Mouse (Mus musculus): ENCODE measurements at regions not wholly inside any gene's neighbourhood (a gene's known extent, or its start where the extent isn't known, plus 50 kb on each side); places are given as distances from the start of the nearest gene placed in this dataset.
"Not testable (repeated sequence)": the region's sequence is repeated elsewhere in the genome, so short reads cannot be mapped to it uniquely, and the experiment has no call there.

DNA sequence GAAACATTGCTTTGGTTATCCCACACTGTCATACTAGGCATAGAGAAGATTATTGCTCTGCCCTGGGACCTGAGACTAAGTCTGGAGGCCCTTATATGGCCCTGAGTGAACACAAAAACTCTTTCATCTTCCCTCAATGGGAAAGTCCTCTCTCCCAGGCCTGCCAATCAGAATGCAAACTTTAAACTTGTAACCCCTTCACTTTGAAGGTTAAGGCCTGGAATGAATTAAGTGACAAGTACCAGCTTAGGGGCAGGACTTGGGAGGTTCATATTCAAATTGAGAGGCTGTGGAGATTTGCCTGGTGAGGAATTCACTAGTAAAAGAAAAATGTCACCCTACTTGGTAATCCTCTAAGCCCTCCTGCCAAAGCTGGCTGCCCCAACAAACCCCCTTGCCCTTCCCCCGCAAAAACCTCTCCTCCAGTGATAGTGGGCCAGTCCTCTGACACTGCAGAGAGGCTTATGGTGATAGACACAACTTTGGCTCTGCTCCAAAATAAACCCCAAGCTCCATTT, 120.4 kb upstream of the Thpo start:
- no peak for DNase-seq

DNA sequence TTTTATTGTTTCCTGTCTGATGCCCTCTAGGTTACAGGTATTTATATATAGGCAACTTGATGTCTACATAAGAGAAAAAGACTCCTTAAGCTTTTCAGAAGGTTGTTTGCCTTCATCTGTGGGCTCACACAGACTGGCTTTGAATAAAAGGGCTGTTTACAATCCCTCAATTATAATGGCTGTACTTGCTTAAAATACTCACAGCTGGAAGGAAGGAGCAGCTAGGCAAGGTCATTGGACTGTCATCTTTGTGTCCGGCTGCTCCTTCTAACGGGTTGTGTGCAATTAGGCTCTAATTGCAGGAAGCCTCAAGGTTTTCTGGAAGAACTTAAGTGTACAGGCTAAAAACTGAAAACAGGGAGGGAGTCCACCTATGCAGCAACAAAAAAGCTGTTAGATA, 103.8 kb upstream of the Thpo start:
- no peak for DNase-seq

DNA sequence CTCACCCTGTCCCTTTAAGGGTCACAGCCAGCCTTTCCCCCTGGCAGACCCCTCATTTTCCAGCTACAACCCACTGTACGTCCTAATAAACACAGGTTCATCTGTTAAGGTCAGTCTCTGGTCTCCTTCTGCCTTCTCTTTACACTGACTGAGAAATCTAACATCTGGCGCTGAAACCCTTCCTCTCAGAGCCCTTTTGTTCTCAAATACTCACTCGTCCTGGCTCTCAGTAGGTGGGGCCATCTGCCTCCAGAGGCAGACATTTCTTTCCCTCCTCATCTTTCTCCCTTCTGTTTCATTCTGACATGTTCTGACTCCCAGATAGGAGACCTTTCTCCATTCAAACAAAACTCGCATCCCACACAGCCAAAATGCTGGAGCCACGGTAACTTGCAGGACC, 102.6 kb upstream of the Thpo start:
- DNase-seq, result no peak

DNA sequence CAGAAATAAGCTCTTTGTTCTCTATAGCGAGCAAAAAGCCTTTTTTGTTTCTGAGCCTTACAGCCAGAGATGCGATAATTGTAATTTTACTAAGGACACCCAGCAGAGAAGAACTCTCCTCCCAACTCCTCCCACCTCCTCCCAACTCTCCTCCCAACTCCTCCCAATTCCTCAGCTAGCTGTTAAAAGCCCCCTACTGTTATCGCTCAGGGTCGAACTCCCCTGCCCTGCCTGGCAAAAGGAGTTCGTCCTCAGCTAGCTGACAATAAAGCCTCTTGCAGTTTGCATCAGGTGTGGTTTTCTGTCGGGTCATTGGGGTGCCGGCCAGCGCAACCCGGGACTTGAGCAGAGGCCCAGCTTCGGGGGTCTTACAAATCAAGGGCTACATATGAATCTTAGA, 99.5 kb upstream of the Thpo start:
- not testable (repeated sequence) for DNase-seq

DNA sequence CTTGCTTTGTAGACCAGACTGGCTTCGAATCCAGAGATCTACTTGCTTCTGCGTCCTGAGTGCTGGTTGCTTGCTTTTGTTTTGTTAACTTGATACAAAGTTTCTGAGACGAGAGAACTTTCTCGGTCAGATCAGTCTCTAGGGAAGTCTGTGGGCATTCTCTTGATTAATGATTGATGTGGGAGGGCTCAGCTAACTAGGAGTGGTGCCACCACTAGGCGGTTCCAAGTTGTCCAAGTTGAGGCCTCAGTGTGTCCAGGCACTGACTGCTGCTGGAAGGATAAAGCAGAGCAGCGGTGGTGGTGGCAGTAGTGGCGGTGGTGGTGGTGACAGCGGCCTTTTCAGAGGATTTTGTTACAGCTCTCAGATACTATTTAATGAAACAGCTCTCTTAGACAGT, 99.0 kb upstream of the Thpo start:
- peak; percentile 72 to 76 for DNase-seq

DNA sequence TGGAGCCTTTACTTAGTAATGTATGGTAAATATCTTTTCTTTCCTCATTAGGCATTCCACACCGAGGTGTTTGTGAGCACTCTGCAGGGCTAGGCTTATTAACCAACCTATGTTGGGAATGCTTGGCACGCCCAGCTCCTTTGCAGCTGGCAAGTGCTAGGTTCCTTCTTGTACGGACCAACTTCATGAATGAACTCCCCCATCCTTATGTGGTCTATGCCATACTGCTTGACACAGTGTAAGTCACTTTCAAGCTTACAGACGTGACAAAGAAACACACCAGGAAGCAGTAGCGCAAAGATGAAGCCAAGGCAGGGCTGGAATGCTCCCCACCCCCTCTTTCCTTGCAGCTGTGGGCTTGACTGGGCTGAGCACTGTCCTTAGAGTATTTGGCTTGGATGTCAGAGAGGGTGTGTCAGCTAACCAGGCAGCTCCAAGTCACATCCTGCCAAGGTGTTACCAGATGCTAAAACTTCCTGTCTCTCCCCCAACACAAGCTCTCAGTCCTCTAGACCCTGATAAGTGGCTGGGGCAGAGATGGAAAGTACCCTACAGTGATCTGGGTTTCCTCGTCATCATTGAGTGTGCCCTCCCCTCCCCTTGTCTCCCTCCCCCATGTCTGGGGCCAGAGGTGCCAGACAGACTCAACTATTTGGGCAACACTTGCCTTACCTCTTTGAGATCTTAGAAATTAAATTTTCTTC, 95.6 kb upstream of the Thpo start:
- DNase-seq, result no peak

DNA sequence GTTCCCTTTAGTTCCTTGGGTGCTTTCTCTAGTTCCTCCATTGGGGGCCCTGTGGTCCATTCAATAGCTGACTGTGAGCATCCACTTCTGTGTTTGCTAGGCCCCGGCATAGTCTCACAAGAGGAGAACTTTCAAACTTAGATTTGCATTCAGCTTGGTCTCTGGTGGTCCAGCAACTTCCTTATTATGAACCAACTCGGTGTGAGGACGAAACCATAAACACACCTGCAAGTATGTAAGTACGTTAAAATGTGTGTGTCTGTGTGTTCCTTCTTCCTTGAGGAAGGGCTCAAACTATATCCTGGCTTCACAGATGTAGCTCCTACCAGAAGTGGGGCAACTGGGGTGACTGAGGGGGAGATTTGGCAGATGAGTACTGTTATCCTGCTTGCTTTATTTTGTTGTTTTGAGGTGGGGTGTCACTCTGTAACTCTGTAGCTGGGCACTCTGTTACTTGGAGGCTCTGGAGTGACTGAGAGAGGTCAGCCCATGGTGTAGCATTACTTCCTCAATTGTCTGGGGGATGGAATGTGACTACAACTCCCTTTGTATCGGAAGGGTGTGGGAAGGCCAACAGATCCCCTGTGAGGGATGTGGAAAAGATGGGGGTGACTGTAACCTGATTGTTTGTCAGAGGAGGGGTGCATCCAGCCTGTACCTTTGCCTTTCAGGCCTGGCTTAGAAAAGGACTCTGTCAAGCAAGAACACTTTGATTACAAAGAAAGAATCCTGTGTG, 94.9 kb upstream of the Thpo start:
- no peak for DNase-seq

DNA sequence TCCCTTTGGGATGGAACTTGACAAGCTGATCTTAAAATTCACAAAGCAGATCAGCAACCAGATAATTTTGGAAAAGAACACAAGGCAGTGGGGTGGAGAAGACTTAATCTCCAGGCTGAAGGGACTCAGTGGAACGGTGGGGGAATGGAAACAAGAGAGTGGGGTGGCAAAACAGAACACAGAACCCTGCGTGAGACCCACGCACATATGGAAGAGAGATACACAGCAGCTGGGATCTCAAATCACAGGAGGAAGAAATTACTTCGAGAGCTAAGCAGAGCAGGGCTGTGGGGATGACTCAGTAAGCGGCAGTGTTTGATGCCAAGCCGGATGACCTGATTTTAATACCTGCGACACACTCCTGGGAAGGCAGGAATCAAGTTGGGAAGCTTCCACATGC, 89.9 kb upstream of the Thpo start:
- no peak for DNase-seq

DNA sequence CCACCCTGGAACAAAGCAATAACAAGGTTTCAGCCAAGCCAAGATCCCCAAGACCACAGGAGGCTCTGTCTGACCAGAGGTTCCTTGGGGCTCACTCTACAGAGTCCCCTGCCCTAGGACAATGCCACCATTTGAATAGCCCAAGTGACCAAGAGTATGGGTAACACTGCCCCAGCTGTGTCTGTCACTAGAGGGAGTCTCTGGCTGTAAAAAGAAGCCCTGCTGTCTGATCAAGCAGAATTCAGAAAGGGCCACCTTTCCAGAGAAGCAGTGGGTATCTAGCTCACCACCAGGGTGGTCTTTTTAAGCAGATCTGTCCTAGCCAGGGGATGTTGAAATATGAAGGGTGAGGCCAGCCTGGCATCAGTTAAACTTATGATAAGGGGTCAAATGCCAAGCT, 86.6 kb upstream of the Thpo start:
- DNase-seq, result peak; percentile 5 to 37

DNA sequence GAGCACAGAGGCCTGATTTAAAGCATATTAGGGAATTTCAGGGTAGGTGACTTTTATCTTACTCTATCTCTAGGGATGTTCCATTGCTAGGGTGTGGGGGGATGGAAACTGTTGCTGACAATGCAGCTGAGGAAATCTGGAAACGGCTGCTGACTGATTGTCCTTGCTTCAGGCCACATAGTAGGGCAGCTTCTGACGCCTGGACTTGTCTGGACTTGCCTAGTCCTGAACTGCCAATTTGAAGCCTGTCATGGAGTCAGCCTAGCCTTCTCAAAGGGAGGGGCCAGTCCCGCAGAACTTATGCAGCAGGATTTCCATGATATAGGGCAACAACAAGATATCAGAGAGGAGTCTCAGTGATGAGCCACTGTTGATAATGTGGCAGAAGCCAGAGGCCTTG, 85.3 kb upstream of the Thpo start:
- DNase-seq, result no peak

DNA sequence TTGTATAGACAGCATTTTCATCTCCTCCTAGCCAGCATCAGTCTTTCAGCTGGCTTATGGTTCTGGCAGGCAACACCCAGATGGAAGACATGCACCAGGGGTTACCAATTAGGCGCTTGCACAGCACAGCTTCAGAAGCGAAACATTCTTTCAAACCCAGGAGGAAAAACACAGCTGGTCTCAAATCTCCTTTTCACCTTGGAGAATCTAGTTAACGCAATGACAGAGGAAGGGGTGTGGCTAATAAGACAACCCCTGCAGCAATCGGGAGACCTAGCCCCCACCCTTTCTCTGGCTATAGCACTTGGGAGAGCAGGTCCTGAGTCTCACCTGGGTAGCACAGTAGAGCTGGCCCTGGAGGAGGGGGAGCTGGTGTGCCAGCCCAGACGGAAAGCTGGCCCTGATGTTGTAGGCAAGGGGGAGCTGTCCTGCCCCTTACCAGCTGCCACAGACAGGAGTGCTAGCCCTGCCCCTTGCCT, 84.4 kb upstream of the Thpo start:
- no peak for DNase-seq

DNA sequence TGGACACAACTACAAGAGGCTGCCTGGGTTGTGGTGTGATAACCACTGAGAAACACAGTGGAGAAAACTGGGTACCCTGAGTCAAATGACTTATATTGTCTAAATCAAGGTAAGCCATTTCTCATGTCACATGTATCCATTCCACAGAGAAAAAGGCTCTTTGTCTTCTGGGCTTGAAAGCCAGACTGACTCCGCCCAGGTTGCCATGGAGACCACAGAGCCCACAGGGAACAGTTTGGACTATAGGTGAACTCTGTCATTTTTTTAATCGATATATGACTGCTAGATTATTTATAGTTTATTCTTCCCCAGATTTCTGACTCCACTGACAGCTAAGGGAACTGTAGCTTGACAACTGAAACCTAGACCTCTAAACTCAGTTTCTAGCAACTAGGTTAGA, 80.7 kb upstream of the Thpo start:
- peak in 1 of 2 experiments; percentile 21 for DNase-seq

DNA sequence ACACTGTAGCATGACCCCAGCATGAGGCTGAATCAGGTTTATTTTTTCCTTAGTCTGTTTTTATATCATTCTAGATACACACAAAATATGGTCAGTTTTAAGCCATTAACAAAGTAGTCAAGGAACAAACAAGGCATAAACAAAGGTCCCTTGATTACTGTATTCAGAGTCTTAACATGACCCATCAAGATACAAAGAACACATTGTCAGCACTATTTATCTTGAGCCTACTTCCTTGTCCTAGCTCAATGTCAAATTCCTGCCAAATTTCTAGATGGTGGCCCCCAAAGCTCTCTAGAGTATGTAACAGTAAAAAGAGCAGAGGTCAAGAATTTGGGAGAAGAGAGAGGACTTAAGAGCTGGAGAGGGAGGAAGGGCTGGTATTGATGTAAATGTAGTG, 79.9 kb upstream of the Thpo start:
- no peak for DNase-seq

DNA sequence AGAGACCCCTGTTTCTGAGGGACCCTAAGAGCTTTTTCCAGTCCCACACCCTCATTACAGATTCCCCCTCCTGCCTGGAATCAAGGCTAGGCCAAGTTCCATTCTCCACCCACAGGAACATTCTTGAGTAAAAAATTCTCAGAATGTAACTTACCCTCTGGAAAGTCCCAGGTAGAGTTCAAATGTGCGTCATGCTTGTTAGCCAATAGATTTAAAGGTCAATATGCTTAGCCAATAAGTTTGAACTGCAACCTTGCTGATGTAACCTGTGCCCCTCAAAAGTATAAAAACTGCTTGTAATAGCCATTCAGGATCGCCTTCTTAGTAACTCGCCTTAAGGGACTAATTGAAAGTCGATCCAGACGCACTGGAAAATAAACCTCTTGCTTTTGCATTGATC, 77.7 kb upstream of the Thpo start:
- peak in 1 of 2 experiments; percentile 12 for DNase-seq

DNA sequence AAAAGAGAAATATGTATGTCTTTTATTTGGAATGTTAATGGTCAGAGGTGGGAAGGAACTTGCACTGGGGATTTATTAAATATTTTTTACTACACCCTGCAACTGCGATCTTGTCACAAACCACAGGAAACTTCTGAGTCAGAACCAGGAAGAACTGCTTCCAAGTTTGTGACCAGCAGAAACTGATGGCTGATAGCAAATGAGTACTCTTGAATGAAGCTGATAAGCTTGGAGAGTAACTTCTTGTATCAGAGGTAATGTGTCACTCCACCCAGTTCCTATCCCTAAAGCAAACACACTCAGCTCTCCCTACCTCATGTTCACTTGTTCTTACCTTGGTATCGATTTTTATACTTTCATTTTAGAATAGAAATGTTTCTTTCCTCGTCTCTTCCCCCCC, 76.0 kb upstream of the Thpo start:
- DNase-seq, result no peak

DNA sequence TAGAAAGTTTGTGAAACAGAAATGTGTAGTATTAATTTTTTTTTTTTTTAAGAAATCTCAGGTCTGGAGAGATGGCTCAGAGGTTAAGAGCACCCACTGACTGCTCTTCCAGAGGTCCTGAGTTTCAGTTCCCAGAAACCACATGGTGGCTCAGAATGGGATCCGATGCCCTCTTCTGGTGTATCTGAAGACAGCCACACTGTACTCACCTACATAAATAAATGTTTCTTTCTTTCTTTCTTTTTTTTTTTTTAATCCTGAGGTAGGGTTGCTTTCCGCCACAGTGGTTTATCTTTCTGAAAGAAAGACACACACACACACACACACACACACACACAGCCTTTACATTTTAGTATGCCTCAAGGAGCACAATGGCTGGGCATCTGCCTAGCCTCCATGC, 74.0 kb upstream of the Thpo start:
- DNase-seq, result no peak

DNA sequence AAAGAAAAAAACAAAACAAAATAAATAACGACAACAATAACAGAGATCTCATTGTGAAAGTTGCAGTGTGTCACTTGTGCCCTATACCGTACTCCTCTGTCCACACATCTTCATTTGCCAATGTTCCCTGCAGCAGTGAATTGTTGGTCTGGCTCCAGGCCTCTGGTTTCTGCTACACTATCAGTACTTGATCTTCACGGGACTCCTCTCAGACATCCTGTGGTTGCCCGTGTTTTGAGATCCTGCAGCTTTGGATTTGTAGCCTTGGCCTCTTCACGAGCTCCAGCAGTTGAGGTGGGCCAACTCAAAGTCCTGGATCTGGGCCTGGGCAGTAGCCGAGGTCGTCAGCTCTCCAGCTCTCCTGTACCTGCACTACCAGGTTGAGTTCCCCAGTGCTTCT, 72.4 kb upstream of the Thpo start:
- DNase-seq, result no peak

DNA sequence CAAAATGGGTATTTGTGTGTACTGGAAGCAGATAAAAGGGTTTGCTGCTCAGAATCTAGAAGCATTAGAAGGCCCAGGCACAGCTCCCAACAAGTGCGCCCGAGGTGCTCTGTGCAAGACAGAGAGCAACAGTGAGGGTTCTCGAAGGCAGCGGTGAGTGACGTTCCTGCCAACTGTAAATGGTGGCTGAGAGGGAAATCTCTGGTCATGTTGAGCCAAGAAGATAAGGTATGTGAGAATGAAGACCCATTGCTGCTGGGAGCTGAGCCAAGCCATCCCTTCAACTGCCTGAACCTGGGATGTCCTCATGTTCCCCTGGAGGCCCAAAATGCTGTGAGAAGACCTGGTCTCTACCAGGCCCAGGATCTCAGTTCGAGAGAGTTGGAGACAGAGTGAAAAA, 71.5 kb upstream of the Thpo start:
- no peak for DNase-seq

DNA sequence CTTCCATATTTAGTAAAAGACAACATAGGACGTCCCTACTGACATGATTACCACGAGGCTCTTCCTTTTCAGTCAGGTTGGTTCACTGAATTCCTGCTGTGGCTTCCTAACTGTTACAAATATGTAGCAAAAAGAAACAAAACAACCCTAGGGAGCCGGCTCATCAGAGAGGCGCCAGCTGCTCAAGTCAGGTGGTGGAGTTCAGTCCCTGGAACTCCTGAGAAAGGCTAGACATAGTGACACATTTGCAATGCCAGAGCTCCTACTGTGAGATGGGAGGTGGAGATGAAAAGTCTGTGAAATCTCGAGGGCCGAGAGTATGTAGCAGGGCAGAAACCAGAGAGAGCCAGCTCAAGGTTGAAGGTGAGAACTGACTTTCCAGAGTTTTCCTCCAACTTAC, 70.8 kb upstream of the Thpo start:
- no peak for DNase-seq

DNA sequence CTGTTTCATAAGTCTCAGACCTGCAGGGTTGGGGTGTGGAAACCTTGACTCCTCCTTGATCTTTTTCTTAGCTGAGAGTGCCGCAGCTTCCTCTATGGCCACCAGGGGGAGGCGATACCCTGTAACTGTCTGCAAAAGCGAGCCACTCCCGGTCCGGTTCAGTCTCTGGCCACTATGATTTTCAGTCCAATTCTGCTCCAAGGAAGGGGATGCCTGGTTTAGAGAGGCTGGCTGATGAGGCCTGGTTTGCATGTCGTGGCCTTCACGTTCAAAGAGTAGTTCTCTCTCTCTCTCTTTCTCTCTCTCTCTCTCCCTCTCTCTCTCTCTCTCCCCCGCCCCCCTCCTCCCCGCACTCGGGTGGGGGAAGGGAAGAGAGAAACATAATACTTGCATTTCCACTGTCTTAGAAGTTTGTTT, 70.3 kb upstream of the Thpo start:
- peak; percentile 84 to 85 for DNase-seq

DNA sequence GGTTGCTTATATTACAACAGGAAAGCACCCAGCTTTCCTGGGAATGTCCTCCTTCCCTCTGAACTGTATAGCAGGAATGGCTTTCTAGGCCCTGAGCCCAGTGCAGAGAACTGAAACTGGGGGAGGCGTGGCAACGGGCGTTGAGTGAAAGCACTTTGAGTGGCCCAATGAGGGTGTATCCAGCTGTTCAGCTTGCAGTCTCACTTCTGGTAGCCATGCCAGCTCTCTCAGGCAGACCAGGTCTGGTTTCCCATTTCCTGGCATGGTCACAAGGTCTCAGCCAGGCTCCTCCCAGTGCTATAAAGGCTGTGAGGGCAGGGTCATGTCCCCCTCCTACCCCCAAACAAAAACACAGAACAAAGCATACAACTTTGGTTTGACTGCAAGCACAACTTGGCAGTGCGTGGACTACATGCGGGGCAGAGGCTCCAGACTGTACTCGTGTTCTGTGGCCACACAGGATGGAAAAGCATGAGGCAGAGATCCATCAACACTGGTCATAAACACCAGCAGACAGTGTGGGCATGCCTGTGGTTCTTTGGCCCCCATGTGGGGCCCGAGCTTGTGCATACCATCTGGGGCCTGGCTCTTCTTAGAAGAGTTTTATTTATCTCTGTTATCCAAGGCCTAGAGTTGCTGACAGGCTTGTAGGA, 69.1 kb upstream of the Thpo start:
- no peak for DNase-seq

DNA sequence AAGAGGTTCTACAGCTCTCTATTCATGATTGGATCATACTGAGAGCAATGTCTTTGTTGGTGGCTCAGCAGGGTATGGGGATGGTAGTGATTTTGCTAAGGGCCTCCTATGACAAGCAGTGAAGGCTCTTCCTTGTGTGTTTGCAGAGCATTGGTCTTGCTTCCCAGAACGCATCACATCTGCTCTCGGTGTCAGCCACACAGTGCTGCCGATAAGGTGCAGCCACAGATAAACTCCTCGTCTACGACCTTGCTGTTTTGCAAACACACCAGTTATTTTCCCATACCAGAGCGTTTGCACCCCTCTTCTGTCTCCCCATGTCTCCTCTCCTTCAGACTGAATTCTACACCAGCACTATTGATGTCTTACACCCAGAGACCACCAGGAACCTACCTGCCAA, 68.4 kb upstream of the Thpo start:
- DNase-seq, result no peak

DNA sequence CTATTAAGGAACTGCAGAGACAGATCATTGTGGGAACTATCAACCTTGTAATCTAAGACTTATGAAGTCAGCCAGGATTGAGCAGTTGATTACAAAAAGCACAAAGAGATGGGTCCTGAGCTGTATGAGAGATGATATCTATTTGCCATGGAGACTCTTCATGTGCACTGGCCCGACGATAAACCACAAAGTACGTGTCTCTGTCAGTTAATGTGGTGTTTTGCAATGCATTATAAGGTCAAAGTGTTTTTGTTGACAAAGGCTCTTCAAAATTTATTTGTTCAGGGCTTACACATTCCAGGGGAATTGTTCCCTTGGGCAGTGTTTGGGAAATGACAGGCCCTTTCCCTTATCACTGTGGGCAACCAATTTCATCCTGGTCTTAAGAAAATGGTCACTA, 65.7 kb upstream of the Thpo start:
- DNase-seq, result no peak

DNA sequence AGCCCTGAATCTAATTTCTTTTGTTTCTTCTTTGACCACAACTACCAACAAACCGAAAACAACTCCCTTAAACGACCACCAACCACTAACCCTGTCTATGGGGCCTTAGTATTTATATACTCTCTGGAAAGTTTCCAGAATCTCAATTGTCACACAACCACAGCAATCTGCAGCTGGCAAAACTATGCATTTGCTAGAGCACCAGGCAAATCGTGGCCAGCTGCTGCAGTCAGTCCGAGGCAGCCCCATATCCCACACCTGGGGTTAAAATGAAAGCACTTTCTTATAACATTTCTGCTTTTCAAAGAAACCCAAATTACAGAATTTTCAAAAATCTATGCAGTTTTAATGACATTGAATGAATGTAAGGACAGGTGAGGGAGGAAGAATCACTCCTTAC, 63.8 kb upstream of the Thpo start:
- no peak for DNase-seq

Measured in kidney, postnatal 36 days (tissue).